Mouse (Mus musculus): Measurements from ENCODE around the gene Inhbe. TPM values are rescaled to one million over a fixed set of nuclear protein-coding genes. Genes with fewer than 3 reads are reported as not detected.
"Not testable (repeated sequence)": the region's sequence is repeated elsewhere in the genome, so short reads cannot be mapped to it uniquely, and the experiment has no call there.

Inhbe gene
- polyA plus RNA-seq, 1 experiment from 2014 or later, result 0.09 TPM

GRCm38 (mm10) chr10:127321621-127322020 is 32.6 kb downstream of the Inhbe start, which contains the start of gene Arhgap9:
TSS of gene Arhgap9 (plus strand) at chr10:127321964.
- Histone ChIP-seq H3K4me3 (ENCODE audit: low read depth, low read length) (no peak within 1 kb of the TSS), H3K9me3 (ENCODE audit: control insufficient read depth, low read length) (no peaks in the 10 kb centered on the region), H3K4me1 (ENCODE audit: control insufficient read depth, insufficient read depth, low read length) (peaks cover 7% of the 10 kb centered on the region; the same call in 1 of the 2 replicates), H3K9ac (replicated peaks; ENCODE audit: low read depth, low read length) (no peak within 1 kb of the TSS), H3K27ac (ENCODE audit: low read depth, low read length) (no peak within 1 kb of the TSS), H3K27me3 (ENCODE audit: control insufficient read depth, insufficient read depth, low read length) (peaks cover 20% of the 10 kb centered on the region), H3K4me2 (ENCODE audit: low read depth, low read length) (no peak within 1 kb of the TSS), H3K36me3 (ENCODE audit: control insufficient read depth, insufficient read depth, low read length) (no peaks in the 10 kb centered on the region)
- ATAC-seq (ENCODE audit: low read depth), result no peak
- 76% methylated on average over 3 of the region's 3 CpGs for WGBS

GRCm38 (mm10) chr10:127319969-127320368 is 34.2 kb downstream of the Inhbe start:
- Histone ChIP-seq H3K27me3 (ENCODE audit: control insufficient read depth, insufficient read depth, low read length) (peaks cover 4% of the 10 kb centered on the region), H3K36me3 (ENCODE audit: control insufficient read depth, insufficient read depth, low read length) (no peaks in the 10 kb centered on the region), H3K4me1 (ENCODE audit: control insufficient read depth, insufficient read depth, low read length) (no peaks in the 10 kb centered on the region), H3K27ac (ENCODE audit: low read depth, low read length) (no peak overlapping the region), H3K4me2 (ENCODE audit: low read depth, low read length) (no peak overlapping the region), H3K4me3 (ENCODE audit: low read depth, low read length) (no peak overlapping the region), H3K9me3 (ENCODE audit: control insufficient read depth, low read length) (no peaks in the 10 kb centered on the region), H3K9ac (replicated peaks; ENCODE audit: low read depth, low read length) (no peak overlapping the region)
- WGBS, result 80% methylated on average over 7 of the region's 7 CpGs
- no peak for ATAC-seq (ENCODE audit: low read depth)

GRCm38 (mm10) chr10:127318009-127318408 is 36.2 kb downstream of the Inhbe start:
- H3K27ac ChIP-seq (ENCODE audit: low read depth, low read length), result no peak overlapping the region
- H3K4me2 ChIP-seq (ENCODE audit: low read depth, low read length), result no peak overlapping the region
- ATAC-seq (ENCODE audit: low read depth), result no peak
- H3K4me1 ChIP-seq (ENCODE audit: control insufficient read depth, insufficient read depth, low read length), result no peaks in the 10 kb centered on the region
- no peaks in the 10 kb centered on the region for H3K36me3 ChIP-seq (ENCODE audit: control insufficient read depth, insufficient read depth, low read length)
- WGBS, result 52% methylated on average over 4 of the region's 4 CpGs
- no peaks in the 10 kb centered on the region for H3K27me3 ChIP-seq (ENCODE audit: control insufficient read depth, insufficient read depth, low read length)
- no peak overlapping the region for H3K9ac ChIP-seq (replicated peaks; ENCODE audit: low read depth, low read length)
- H3K4me3 ChIP-seq (ENCODE audit: low read depth, low read length), result no peak overlapping the region
- no peaks in the 10 kb centered on the region for H3K9me3 ChIP-seq (ENCODE audit: control insufficient read depth, low read length)

- H3K27me3 ChIP-seq (ENCODE audit: control insufficient read depth, insufficient read depth, low read length), result no peaks in the 10 kb centered on the region
- ATAC-seq (ENCODE audit: low read depth), result no peak
- H3K9ac ChIP-seq (replicated peaks; ENCODE audit: low read depth, low read length), result no peak overlapping the region
- no peaks in the 10 kb centered on the region for H3K36me3 ChIP-seq (ENCODE audit: control insufficient read depth, insufficient read depth, low read length)
- H3K4me3 ChIP-seq (ENCODE audit: low read depth, low read length), result no peak overlapping the region
- no peak overlapping the region for H3K27ac ChIP-seq (ENCODE audit: low read depth, low read length)
- no peaks in the 10 kb centered on the region for H3K4me1 ChIP-seq (ENCODE audit: control insufficient read depth, insufficient read depth, low read length)
- H3K4me2 ChIP-seq (ENCODE audit: low read depth, low read length), result no peak overlapping the region
- H3K9me3 ChIP-seq (ENCODE audit: control insufficient read depth, low read length), result no peaks in the 10 kb centered on the region
- WGBS, result 80% methylated on average over 2 of the region's 2 CpGs
Measured at GRCm38 (mm10) chr10:127317277-127317676, 36.9 kb downstream of the Inhbe start.

- H3K36me3 ChIP-seq (ENCODE audit: control insufficient read depth, insufficient read depth, low read length); H3K4me3 ChIP-seq (ENCODE audit: low read depth, low read length); H3K4me2 ChIP-seq (ENCODE audit: low read depth, low read length); ATAC-seq (ENCODE audit: low read depth); H3K4me1 ChIP-seq (ENCODE audit: control insufficient read depth, insufficient read depth, low read length); H3K27ac ChIP-seq (ENCODE audit: low read depth, low read length); H3K9ac ChIP-seq (replicated peaks; ENCODE audit: low read depth, low read length); H3K9me3 ChIP-seq (ENCODE audit: control insufficient read depth, low read length); H3K27me3 ChIP-seq (ENCODE audit: control insufficient read depth, insufficient read depth, low read length): not testable (repeated sequence)
- WGBS, result 88% methylated on average over 1 of the region's 1 CpGs
Measured at GRCm38 (mm10) chr10:127314950-127315349, 39.3 kb downstream of the Inhbe start.

GRCm38 (mm10) chr10:127313516-127313915 is 40.7 kb downstream of the Inhbe start:
- H3K4me1 ChIP-seq (ENCODE audit: control insufficient read depth, insufficient read depth, low read length); H3K9me3 ChIP-seq (ENCODE audit: control insufficient read depth, low read length); H3K27me3 ChIP-seq (ENCODE audit: control insufficient read depth, insufficient read depth, low read length); H3K4me2 ChIP-seq (ENCODE audit: low read depth, low read length); H3K4me3 ChIP-seq (ENCODE audit: low read depth, low read length); H3K27ac ChIP-seq (ENCODE audit: low read depth, low read length); H3K9ac ChIP-seq (replicated peaks; ENCODE audit: low read depth, low read length); H3K36me3 ChIP-seq (ENCODE audit: control insufficient read depth, insufficient read depth, low read length); ATAC-seq (ENCODE audit: low read depth): not testable (repeated sequence)
- 89% methylated on average over 5 of the region's 5 CpGs for WGBS

- ATAC-seq (ENCODE audit: low read depth), result no peak
- no peak overlapping the region for H3K27ac ChIP-seq (ENCODE audit: low read depth, low read length)
- peaks cover 9% of the 10 kb centered on the region for H3K36me3 ChIP-seq (ENCODE audit: control insufficient read depth, insufficient read depth, low read length)
- WGBS, result 78% methylated on average over 4 of the region's 4 CpGs
- H3K27me3 ChIP-seq (ENCODE audit: control insufficient read depth, insufficient read depth, low read length), result no peaks in the 10 kb centered on the region
- no peak overlapping the region for H3K4me2 ChIP-seq (ENCODE audit: low read depth, low read length)
- H3K4me1 ChIP-seq (ENCODE audit: control insufficient read depth, insufficient read depth, low read length), result peaks cover 8% of the 10 kb centered on the region
- no peak overlapping the region for H3K4me3 ChIP-seq (ENCODE audit: low read depth, low read length)
- H3K9ac ChIP-seq (replicated peaks; ENCODE audit: low read depth, low read length), result no peak overlapping the region
- no peaks in the 10 kb centered on the region for H3K9me3 ChIP-seq (ENCODE audit: control insufficient read depth, low read length)
Measured at GRCm38 (mm10) chr10:127312858-127313257, 41.4 kb downstream of the Inhbe start.

- peaks cover 8% of the 10 kb centered on the region for H3K4me1 ChIP-seq (ENCODE audit: control insufficient read depth, insufficient read depth, low read length)
- WGBS, result 1% methylated on average over 4 of the region's 4 CpGs
- peak overlapping the region; percentile 44; the same call in 1 of the 2 replicates for H3K9ac ChIP-seq (replicated peaks; ENCODE audit: low read depth, low read length)
- H3K4me2 ChIP-seq (ENCODE audit: low read depth, low read length), result peak overlapping the region; percentile 84
- peak; percentile 44 for ATAC-seq (ENCODE audit: low read depth)
- H3K27me3 ChIP-seq (ENCODE audit: control insufficient read depth, insufficient read depth, low read length), result no peaks in the 10 kb centered on the region
- H3K4me3 ChIP-seq (ENCODE audit: low read depth, low read length), result peak overlapping the region; percentile 64
- H3K27ac ChIP-seq (ENCODE audit: low read depth, low read length), result peak overlapping the region; percentile 49; the same call in 1 of the 2 replicates
- H3K9me3 ChIP-seq (ENCODE audit: control insufficient read depth, low read length), result no peaks in the 10 kb centered on the region
- H3K36me3 ChIP-seq (ENCODE audit: control insufficient read depth, insufficient read depth, low read length), result peaks cover 12% of the 10 kb centered on the region
Measured at GRCm38 (mm10) chr10:127312356-127312676, 41.9 kb downstream of the Inhbe start.

GRCm38 (mm10) chr10:127311476-127312355 is 42.5 kb downstream of the Inhbe start, which contains the start of gene Mars:
TSS of gene Mars (minus strand) at chr10:127311786.
- H3K4me3 ChIP-seq (ENCODE audit: low read depth, low read length), result peak within 1 kb of the TSS; percentile 64
- under 1% methylated on average over 65 of the region's 65 CpGs for WGBS
- no peaks in the 10 kb centered on the region for H3K27me3 ChIP-seq (ENCODE audit: control insufficient read depth, insufficient read depth, low read length)
- peak within 1 kb of the TSS; percentile 76 for H3K9ac ChIP-seq (replicated peaks; ENCODE audit: low read depth, low read length)
- H3K4me2 ChIP-seq (ENCODE audit: low read depth, low read length), result peak within 1 kb of the TSS; percentile 84
- no peaks in the 10 kb centered on the region for H3K9me3 ChIP-seq (ENCODE audit: control insufficient read depth, low read length)
- H3K36me3 ChIP-seq (ENCODE audit: control insufficient read depth, insufficient read depth, low read length), result peaks cover 15% of the 10 kb centered on the region
- peak within 1 kb of the TSS; percentile 49 for H3K27ac ChIP-seq (ENCODE audit: low read depth, low read length)
- ATAC-seq (ENCODE audit: low read depth), result peak; percentile 97
- peaks cover 8% of the 10 kb centered on the region for H3K4me1 ChIP-seq (ENCODE audit: control insufficient read depth, insufficient read depth, low read length)

Measured in neural tube, embryonic 14.5 days (tissue).